Mouse (Mus musculus) layer of hippocampus, adult 11-12 months (tissue): ENCODE measurements around the gene Becn1.
"Not testable (repeated sequence)": the region's sequence is repeated elsewhere in the genome, so short reads cannot be mapped to it uniquely, and the experiment has no call there.

Experiments
- DNase-seq: peaks from one replicate; pipeline ENCODE4 v3.0.0; 2022; ENCODE audit warnings: low spot score

Becn1 gene

DNA sequence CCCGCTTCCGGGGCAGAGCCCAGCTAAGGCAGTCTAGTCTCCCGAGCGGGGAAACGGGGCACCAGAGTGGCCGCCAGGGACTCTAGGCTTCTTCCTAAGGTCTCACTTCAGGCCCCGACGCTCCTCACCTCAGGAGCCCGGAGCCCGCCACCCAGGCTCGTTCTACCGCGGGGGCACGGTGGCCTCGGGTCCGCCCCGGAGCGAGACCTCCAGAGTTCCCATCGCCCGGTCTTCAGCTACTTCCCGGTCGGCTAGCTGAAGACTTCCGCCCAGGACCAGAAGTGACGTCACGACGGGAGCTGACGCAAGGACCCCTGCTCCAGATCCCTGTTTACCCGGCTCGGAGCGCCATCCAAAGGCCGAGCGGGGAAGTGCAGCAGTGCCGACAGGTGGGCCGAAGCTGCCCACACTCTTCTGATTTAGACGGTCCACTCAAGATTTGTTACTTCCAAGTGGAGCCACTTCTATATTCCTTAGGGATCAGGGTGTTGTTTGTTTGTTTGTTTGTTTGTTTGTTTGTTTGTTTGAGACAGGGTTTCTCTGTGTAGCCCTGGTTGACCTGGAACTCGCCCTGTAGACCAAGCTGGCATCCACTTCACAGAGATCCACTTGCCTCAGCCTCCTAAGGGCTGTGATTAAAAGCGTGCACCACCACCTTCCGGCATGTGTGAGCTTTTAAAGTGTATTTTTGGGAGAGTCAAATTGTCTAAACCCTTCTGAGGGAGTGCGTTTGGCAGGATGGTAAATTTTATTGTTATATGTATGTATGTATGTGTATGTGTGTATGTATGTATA is at the start of gene Becn1:
Becn1 (minus strand) TSS at position 283 of the 795 bp plus-strand sequence.
- peak; percentile 98 for DNase-seq

DNA sequence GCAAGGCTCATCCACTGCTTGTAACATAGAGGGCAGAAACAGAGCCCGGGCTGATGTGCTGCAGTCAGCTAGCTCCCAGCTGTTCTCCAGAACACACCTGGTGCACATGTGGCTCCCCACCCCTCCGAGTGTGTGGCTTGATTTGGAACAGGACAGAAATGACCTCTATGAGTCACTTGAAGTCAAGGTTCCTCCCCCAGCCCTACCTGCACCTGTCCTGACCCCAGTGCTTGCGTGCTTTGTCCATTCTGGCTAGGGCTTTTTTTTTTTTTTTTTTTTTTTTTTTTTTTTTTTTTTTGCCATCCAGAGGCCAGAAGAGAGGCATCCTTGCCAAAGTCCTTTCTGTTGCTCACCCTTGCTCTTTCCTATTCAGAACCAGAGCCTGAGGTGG is 49.6 kb upstream of the Becn1 start:
- DNase-seq = no peak

DNA sequence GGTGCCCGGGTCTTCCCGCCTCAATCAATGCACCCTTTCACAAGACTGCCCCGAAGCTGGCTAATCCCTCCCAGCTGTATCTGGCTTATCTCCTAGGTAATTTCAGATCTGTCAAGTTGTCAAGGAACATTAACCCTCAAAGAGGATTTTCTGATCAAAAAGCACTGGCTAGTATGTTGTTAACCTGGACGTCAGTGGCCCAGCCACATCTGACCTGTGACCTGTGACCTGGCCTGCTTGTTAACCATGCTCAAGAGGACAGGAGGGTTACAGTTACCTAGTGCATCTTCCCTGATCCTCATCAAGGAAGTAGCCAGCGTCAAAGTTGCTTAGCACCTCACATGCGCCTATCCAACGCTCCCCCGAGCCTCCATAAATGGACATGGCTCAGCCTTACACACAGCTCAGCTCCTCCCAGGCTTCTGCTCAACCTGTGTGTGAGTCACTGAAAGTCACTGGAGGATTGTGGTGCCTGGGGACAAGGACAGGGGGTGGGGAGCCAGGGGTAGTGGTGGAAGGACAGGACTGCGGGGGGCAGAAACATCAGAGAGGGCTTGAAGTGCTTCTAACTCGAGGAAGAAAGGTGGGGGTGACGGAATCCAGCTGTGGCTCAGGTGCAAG is 49.1 kb upstream of the Becn1 start:
- no peak for DNase-seq

DNA sequence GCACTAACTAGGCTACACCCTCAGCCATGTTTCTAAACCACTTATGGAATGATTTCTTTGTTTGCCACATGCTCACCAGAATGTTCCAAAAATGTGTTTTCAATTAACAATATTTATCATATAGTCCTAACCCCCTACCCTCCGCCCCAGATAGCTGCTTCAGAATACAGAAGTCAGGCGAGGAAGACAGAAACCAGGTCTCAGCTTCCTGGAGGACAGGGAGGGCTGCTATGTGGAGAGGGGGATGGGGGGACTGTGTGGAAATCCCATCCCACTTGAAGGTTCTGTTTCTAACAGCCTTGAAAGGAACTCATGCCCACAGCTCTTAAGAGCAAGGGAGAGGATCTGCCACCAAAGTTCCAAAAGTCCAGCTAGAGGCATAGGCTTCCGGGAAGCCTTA is 47.1 kb upstream of the Becn1 start:
- no peak for DNase-seq

DNA sequence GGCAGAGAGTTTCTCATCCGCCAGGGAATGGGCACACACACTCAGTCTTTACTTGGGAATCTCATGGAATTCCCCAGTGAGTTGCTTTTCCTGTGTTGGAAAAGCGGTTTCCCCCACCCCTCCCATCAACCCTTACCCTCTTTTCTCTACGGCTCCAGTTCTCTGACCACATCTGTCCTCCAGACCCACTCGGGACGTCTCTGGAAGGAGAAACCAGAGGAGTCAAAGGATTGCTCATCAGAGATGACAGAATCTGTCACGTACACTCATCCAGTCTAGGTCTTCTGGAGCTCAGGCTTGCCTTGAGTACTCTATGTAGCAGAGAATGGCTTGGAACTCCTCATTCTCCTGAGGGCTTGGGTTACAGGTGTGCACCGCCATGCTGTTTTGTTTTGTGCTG is 46.7 kb upstream of the Becn1 start:
- no peak for DNase-seq

DNA sequence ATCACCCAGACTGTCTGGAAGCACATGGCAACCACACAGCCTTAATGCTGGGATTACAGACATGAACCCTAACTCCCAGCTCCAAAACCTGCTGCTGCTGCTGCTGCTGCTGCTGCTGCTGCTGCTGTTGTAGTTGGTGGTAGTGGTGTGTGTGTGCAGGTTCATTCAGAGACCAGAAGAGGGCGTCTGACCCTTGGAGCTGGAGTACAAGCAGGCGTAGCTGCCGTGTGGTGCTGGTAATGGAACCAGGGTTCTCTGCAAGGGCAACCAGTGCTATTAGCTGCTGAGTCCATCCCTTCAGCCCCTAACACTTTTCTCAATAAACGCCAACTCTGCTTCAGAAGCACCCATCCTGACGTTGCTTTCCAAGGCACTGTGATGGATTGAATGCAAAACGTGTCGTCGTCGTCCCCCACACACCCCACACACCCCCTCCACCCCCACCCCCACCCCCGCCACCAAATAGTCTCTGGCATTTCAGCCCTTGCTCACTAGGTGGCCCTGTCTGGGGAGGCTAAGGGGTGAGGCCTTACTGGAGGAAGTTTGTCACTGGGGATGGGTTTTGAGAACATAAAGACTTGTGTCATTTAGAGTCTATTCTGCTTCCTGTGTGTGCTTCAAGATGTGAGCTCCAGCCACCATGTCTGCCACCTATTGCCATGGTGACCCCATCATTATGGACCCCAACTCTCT is 45.1 kb upstream of the Becn1 start:
- no peak for DNase-seq

DNA sequence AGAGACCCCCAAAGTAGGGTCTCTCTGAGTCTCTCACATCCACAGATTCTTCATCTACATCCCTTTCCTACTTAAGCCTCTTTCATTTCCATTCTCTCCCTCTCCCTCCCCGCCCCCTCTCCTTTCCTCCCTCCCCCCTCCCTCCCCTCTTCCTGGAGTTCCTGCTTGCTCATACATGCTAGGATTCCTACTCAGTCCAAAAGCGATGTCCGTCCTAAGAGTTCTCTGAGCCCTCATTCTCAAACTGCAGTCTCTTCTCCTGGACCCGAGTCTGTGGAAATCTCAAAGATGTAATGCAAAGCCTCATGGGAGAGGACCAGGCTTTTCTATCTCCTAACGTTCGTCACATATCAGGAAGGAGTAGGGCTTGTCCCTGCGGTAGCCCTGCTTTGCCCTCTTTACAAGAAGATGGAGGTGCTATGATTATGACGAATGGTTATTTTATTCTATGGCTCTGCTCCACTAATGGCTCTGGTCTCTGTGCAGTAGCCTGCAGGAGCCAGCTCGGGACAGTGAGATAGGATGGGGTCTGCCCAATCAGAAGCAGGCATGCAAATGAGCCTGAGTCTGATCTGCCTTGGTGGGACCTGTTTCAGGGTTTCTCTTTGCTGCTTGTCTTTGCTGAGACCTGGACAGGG is 36.2 kb upstream of the Becn1 start:
- DNase-seq = no peak

DNA sequence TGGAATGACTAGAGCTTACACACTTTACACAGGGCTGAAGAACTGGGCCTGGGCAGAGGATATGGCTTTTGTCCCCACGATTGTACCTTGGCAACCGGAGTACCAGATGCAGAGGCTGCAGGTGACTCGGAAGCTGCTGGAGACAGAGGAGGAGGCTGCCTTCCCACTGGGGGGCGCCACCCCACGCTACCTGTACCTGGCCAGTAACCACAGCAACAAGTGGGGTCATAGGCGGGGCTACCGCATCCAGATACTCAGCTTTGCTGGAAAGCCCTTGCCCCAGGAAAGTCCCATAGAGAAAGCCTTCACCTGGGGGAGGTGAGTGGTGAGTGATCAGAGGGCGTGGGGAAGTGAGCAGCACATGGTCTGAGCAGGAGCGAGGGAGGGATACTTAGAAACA is 33.6 kb upstream of the Becn1 start:
- DNase-seq = no peak

DNA sequence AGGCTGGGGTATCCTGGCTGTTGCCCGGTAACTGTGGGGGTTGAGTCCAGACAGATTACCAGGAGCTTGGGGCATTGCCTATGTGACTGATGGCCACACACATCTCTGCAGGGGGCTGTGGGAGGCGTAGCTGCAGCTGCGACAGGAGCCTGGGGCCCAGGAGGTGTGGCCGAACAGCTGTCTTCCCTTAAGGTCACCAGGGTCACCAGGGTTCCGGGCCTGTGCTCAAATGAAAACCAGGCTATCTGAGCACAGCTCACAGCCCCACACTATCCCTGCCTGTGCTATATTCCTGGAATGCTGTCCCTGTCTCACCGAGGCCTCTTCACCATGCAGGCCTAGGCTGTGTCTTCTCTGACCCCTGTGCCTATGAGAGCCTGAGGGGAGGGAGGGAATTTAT is 32.4 kb upstream of the Becn1 start:
- DNase-seq = no peak

DNA sequence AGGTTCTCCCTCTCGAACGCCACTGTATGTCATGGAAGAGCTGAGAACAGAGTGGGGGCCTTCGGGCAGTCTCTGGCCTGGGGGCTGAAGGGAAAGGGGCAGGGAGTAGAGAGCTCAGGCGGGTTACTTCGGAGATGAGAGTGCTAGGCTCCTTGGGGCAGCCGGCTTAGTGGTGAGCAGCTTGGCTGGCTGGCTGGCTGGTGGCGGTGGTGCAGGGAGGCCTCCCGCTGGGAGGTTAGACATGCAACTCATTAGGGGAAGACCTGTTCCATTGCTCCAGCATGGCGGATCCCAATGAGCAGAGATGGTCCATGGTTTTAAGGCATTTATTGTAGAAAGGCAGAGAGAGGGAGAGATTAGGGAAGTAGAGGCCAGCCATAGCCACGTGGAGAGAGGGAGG is 31.9 kb upstream of the Becn1 start:
- no peak for DNase-seq

DNA sequence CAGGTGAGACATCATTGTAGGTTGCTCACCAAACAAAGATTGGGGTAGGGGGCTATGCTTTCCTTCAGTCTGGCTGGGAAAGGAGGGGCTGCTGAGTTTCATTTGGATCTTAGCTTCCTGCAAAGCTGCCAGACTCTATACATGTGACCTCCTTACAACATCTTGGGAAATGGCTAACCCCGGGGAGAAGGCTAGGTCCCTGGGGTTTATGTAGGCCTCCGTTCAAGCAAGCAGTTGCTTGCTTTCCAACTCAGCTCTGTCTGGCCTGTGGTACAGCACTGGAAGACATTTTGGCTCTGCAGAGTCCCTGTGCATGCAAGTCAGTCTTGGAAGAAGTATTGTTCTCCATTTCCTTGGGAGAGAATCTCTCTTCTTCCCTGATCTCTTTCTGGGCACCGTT is 30.5 kb upstream of the Becn1 start:
- no peak for DNase-seq

DNA sequence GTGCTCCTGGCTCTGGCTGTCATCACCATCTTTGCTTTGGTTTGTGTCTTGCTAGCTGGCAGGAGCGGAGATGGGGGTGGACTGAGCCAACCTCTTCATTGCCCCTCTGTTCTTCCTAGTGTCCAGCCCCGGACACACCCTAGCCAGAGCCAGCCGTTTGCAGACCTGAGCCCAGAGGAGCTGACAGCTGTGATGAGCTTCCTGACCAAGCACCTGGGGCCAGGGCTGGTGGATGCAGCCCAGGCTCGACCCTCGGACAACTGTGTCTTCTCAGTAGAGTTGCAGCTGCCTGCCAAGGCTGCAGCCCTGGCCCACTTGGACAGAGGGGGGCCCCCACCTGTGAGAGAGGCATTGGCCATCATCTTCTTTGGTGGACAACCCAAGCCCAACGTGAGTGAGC is 28.9 kb upstream of the Becn1 start:
- not testable (repeated sequence) for DNase-seq

DNA sequence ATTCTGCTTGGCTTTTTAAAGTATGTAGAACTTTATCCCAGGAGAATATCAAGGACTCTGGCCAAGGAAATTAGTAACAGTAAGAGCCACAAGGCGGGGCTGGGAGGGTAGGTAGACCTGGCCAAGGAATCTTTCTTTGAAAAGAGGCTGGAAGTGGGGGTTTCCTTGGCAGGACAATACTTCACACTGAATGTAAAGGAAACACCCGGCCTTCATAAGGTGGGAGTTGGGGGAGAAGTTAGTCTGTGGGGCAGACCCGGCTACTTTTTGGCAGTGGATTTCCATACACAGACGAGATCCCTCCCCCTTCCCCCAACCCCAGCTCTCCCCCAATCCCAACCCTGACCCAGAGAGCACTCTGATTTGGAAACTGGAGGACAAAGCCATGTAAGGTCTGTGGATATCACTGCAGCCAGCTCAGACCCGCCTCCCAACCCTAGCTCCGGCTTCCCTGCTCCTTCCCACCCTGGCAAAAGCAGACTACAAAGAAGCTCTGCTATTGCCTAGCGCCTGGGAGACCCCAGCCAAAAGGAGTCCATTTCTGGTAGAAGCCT is 28.4 kb upstream of the Becn1 start, which contains the start of gene Aoc3:
Aoc3 (plus strand) TSS at position 235 of the 554 bp plus-strand sequence.
- no peak for DNase-seq

DNA sequence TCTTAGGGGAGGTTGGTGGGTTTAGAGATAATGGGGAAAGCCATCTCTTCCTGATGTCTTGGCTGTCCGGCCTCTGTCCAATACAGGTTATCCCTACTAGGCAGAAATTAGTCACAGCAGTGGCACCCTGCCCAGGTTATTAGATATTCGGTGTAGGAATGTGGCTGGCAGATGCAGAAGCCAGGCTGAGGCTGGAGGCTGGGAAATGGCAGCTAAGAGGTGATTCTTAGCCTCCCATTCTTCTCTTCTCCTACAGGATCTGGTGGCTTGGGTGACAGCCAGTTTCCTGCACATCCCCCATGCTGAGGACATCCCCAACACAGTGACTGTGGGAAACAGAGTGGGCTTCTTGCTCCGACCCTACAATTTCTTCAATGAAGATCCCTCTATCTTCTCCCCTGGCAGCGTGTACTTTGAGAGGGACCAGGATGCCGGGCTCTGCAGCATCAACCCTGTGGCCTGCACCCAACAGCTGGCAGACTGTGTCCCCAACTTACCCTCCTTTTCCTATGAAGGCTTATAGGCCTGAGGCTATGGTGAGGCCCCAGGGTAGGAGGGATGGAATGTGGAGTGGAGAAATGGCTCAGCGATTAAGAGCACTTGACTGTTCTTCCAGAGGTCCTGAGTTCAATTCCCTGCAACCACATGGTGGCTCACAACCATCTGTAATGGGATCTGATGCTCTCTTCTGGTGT is 27.0 kb upstream of the Becn1 start:
- peak; percentile 39 for DNase-seq

DNA sequence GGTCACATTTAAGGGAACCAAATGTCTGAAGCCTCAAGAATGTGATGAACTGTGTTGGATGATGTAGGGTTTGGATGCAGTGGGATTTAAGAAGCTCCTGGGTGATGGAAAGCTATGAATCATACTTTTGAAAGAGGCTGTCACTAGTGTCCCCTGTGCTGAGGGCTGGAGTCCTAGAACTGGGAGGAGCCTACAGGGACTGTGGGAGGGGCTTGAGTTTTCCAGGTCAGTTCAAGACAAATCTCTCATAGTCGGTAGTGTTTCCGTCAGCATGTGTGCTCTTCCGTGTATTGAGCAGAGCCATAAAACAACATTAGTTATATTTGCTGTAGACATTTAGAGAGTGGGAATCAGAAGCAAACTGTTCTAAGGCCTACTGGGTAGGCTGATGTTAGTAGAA is 25.2 kb upstream of the Becn1 start:
- no peak for DNase-seq

DNA sequence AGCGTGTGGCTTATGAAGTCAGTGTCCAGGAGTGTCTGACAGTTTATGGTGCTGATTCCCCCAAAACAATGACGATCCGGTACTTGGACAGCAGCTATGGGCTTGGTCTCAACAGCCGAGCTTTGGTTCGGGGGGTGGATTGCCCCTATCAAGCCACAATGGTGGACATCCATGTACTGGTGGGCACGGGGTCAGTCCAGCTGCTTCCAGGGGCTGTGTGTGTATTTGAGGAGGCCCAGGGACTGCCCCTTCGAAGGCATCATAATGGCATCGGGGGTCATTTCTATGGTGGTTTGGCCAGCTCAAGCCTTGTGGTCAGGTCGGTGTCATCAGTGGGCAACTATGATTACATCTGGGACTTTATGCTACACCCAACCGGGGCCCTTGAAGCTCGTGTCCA is 24.1 kb upstream of the Becn1 start:
- no peak for DNase-seq

DNA sequence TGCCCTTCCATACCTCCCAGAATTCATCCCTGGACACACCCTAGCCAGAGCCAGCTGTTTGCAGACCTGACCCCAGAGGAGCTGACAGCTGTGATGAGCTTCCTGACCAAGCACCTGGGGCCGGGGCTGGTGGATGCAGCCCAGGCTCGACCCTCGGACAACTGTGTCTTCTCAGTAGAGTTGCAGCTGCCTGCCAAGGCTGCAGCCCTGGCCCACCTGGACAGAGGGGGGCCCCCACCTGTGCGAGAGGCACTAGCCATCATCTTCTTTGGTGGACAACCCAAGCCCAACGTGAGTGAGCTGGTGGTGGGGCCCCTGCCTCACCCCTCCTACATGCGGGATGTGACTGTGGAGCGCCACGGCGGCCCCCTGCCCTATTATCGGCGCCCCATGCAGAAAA is 23.1 kb upstream of the Becn1 start:
- DNase-seq = not testable (repeated sequence)

DNA sequence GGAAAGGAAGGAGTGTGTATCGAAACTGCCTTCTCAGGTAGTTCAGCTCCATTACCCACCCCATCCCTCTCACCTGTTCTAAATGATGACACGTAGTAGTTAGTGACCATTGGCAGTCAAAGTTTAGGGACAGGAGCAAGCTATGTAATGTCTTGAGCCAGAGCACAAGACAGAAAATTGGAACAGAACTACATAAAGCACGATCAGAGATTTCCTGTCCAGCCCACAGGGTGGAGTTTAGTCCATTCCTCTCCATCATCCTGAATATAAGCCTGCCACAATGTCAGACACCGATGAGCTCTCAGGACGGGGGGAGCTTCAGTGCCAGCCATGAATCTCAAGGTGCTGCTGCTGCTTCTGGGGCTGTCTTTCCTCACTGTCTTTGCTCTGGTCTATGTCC is 22.7 kb upstream of the Becn1 start, which contains the start of gene Aoc2:
Aoc2 (plus strand) TSS at position 301 of the 400 bp plus-strand sequence.
- no peak for DNase-seq

DNA sequence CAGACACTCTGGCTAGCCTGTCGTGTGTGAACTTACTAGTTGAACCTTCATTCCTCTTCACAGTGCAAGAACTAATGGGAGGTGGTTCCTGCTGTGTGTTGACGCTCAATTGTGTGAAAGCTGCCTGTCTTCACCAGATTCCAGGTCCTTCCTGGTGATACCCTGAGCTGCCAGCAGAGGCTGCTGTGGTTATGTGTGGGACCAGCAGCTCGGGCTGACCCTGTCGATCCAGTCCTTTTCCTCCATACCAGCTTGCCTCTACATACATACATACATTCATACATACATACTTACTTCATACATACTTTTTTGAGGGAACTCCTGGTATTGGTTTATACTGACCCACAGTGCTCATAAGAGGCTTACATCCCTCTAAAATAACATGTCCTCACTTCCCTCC is 21.5 kb upstream of the Becn1 start:
- DNase-seq = peak; percentile 80

DNA sequence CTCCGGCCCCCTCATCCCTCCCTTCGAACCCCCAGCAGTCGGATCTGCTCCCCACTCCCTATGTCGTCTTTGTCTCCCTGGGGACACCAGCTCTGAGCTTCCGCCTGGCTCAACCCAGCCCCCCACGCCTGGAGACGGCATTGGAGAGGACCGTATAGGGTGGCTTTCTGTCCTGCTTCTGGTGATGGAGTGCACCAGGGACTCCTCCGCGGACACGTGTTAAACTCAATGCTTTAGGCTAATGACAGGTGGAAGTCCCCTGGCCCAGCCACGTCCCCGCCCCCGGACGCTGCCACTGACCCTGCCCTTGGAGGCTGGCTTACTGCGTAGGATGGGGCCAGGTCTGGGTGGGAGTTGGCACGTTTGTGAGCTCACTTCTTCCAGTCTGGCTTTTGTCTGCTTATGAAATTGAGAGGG is 14.4 kb upstream of the Becn1 start:
- DNase-seq = no peak

DNA sequence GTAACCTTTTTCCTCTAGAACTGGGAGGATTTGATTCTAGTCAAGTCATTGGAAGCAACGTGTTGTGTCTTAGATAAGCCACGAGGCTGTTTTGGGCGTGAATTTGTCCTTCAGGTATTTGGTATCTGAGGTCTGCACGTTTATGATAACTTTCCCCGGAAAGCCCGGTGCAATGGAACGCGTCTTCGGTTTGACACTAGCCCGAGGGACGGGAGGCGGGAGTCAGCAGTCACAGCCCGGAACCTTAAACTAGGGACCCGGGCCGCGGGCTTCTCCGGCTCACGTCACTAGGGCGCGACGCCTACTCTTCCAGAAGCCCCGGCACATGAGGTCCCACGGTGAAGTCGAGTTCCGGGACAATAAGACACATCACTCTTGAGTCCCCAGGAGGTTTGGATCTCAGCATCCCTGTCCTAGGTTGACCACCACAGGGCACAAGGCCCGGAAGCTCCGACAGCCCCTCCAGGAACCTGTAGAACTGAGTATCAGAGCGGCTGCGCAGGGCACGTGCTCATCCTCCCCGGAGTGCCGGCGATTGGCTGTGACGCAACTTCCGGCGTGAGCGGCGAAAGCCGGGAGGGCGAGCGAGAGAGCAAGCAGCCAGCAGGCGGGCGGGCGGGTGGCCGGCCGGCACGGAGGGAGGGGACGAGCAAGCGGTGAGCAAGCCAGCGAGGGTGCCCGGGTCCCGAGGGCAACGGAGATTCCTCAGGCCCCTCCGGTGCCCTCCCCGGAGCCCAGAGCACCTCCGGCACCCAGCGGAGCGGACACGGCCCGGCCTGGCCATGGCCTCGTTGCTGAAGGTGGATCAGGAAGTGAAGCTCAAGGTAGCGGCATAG is 13.8 kb upstream of the Becn1 start, which contains the start of gene Psme3:
Psme3 (plus strand) TSS at position 549 of the 836 bp plus-strand sequence.
- peak; percentile 94 for DNase-seq
